Mouse (Mus musculus) ES-E14 (cell line): Measurements from ENCODE around the gene Nek8. TPM values are rescaled to one million over a fixed set of nuclear protein-coding genes. Genes with fewer than 3 reads are reported as not detected.
"Not testable (repeated sequence)": the region's sequence is repeated elsewhere in the genome, so short reads cannot be mapped to it uniquely, and the experiment has no call there.

Source experiments
- DNase-seq: peaks from one replicate; pipeline ENCODE4 v3.0.0-alpha.2; 2013; ENCODE audit warnings: low read depth, low spot score
- H3K27ac ChIP-seq: 2 replicates; pipeline ENCODE4 v1.5.1; 2012; ENCODE audit warnings: low read depth, mild to moderate bottlenecking, low read length, moderate library complexity, mixed read lengths; ENCODE audit not compliant: poor library complexity, insufficient read depth, severe bottlenecking
- H3K36me3 ChIP-seq: 2 replicates; pipeline ENCODE4 v1.6.1; 2012; ENCODE audit warnings: mild to moderate bottlenecking, low read length, moderate library complexity, mixed read lengths; ENCODE audit not compliant: control insufficient read depth, poor library complexity, insufficient read depth, severe bottlenecking
- H3K4me1 ChIP-seq, 2 experiments: fragments of 150-350 bp in 1 of 2; sonication (generic) in 1 of 2; 2 replicates each; pipeline ENCODE4 v1.6.1; 2012; ENCODE audit warnings: low read length in 2 of 2, mild to moderate bottlenecking in 1 of 2, mixed read lengths in 1 of 2; ENCODE audit not compliant: control insufficient read depth in 2 of 2, insufficient read depth in 2 of 2, poor library complexity in 1 of 2
- H3K4me3 ChIP-seq, 2 experiments: fragments of 150-350 bp in 1 of 2; sonication (generic) in 1 of 2; 2 replicates each; pipeline ENCODE4 v1.5.1; 2012; ENCODE audit warnings: low read length in 2 of 2, low read depth in 1 of 2, mild to moderate bottlenecking in 1 of 2, mixed read lengths in 1 of 2; ENCODE audit not compliant: insufficient read depth in 1 of 2, poor library complexity in 1 of 2, severe bottlenecking in 1 of 2
- H3K9ac ChIP-seq: 2 replicates; pipeline ENCODE4 v1.6.1; 2012; ENCODE audit warnings: low read depth, mild to moderate bottlenecking, low read length, mixed read lengths; ENCODE audit not compliant: poor library complexity, insufficient read depth, severe bottlenecking
- H3K9me3 ChIP-seq: fragments of 150-350 bp; sonication (generic); 2 replicates; pipeline ENCODE4 v1.6.1; 2012; ENCODE audit warnings: low read depth, mild to moderate bottlenecking, low read length; ENCODE audit not compliant: control insufficient read depth, insufficient read depth
- CHD2 ChIP-seq: IDR thresholded peaks from 2 replicates; pipeline ENCODE4 v1.6.1; 2014; ENCODE audit warnings: mild to moderate bottlenecking, low read depth, low read length, inconsistent platforms
- HCFC1 ChIP-seq: IDR thresholded peaks from 2 replicates; pipeline ENCODE4 v1.6.1; 2012; ENCODE audit warnings: low read length, inconsistent platforms, borderline replicate concordance; ENCODE audit not compliant: insufficient read depth
- MAFK ChIP-seq: IDR thresholded peaks from 2 replicates; pipeline ENCODE4 v1.6.1; 2014; ENCODE audit warnings: mild to moderate bottlenecking, low read depth, low read length, inconsistent platforms; ENCODE audit not compliant: insufficient read depth
- ZC3H11A ChIP-seq: IDR thresholded peaks from 2 replicates; pipeline ENCODE4 v1.6.1; 2012; ENCODE audit warnings: low read depth, mild to moderate bottlenecking, inconsistent platforms, low read length, borderline replicate concordance
- ZNF384 ChIP-seq: IDR thresholded peaks from 2 replicates; pipeline ENCODE4 v1.6.1; 2012; ENCODE audit warnings: low read depth, low read length, inconsistent platforms
- in situ Hi-C, 2 experiments: fragments of 600-800 bp; cut with MboI; formaldehyde crosslinking; loops; one replicate each; pipeline ENCODE4 v1.15.1; 2025; ENCODE audit warnings: low sequenced_read_pairs in 2 of 2, inconsistent platforms in 1 of 2; ENCODE audit not compliant: unreplicated experiment in 2 of 2
- total RNA-seq: library from RNA; depleted of rRNA; stranded (reverse); fragments of 300-350 nt; gene quantifications from 2 replicates; pipeline ENCODE4 v1.2.3, GENCODE M21; 2012

Gene Nek8
- total RNA-seq, 1 experiment, result 15.3 TPM

GRCm38 (mm10) chr11:78140665-78141064, 35.8 kb downstream of the Nek8 start:
- DNase-seq, result no peak
- TF ChIP-seq CHD2 (no peak), ZNF384 (no peak), HCFC1 (no peak)
- peaks cover 14% of the 10 kb centered on the region; the same call in 1 of the 2 replicates for H3K36me3 ChIP-seq
- no peaks in the 10 kb centered on the region for H3K9me3 ChIP-seq
- no peak overlapping the region for H3K27ac ChIP-seq
- in situ Hi-C loops, result no loop called here
- no peak overlapping the region for H3K4me3 ChIP-seq
- no peak overlapping the region for H3K9ac ChIP-seq
- peaks cover 10 to 14% of the 10 kb centered on the region in 2 experiments for H3K4me1 ChIP-seq

GRCm38 (mm10) chr11:78138023-78138422, 38.5 kb downstream of the Nek8 start:
- no peak for TF ChIP-seq ZC3H11A
- TF ChIP-seq CHD2, result no peak
- no peak for TF ChIP-seq MAFK
- no peak for TF ChIP-seq ZNF384
- TF ChIP-seq HCFC1, result no peak
- Histone ChIP-seq H3K4me1 (peaks cover 10% of the 10 kb centered on the region in 2 experiments), H3K9me3 (no peaks in the 10 kb centered on the region), H3K36me3 (peaks cover 6% of the 10 kb centered on the region; the same call in 1 of the 2 replicates), H3K4me3 (no peak overlapping the region), H3K9ac (no peak overlapping the region), H3K27ac (no peak overlapping the region)
- no peak for DNase-seq
- in situ Hi-C loops, result no loop called here

- Histone ChIP-seq H3K4me3 (no peak overlapping the region), H3K4me1 (peaks cover 8 to 10% of the 10 kb centered on the region in 2 experiments), H3K9me3 (no peaks in the 10 kb centered on the region), H3K27ac (no peak overlapping the region), H3K9ac (no peak overlapping the region), H3K36me3 (peaks cover 4% of the 10 kb centered on the region; the same call in 1 of the 2 replicates)
- in situ Hi-C loops, result no loop called here
- DNase-seq, result no peak
- TF ChIP-seq ZNF384 (no peak), CHD2 (no peak), ZC3H11A (no peak), MAFK (no peak), HCFC1 (no peak)
Observed at GRCm38 (mm10) chr11:78137584-78137983, 38.9 kb downstream of the Nek8 start.

- no peaks in the 10 kb centered on the region for H3K9me3 ChIP-seq
- H3K4me1 ChIP-seq, result peaks cover 8 to 10% of the 10 kb centered on the region in 2 experiments
- no peak overlapping the region for H3K4me3 ChIP-seq
- no peak for DNase-seq
- H3K36me3 ChIP-seq, result no peaks in the 10 kb centered on the region; the same call in 1 of the 2 replicates
- no peak overlapping the region for H3K9ac ChIP-seq
- TF ChIP-seq ZNF384, result no peak
- no peak for TF ChIP-seq MAFK
- TF ChIP-seq CHD2, result no peak
- TF ChIP-seq HCFC1, result no peak
- no peak for TF ChIP-seq ZC3H11A
- no peak overlapping the region for H3K27ac ChIP-seq
- in situ Hi-C loops, result no loop called here
Observed at GRCm38 (mm10) chr11:78136132-78136531, 40.3 kb downstream of the Nek8 start.

- H3K9me3 ChIP-seq, in situ Hi-C loops, H3K36me3 ChIP-seq, H3K4me3 ChIP-seq, DNase-seq, H3K27ac ChIP-seq, H3K9ac ChIP-seq, H3K4me1 ChIP-seq: not testable (repeated sequence)
Observed at GRCm38 (mm10) chr11:78135314-78135713, 41.2 kb downstream of the Nek8 start.
